Mouse (Mus musculus): Measurements from ENCODE around the gene Rcl1. TPM values are rescaled to one million over a fixed set of nuclear protein-coding genes. Genes with fewer than 3 reads are reported as not detected.

Gene Rcl1
- total RNA-seq, 2 experiments from 2014 or later, result 7.5 to 7.7 TPM

DNA sequence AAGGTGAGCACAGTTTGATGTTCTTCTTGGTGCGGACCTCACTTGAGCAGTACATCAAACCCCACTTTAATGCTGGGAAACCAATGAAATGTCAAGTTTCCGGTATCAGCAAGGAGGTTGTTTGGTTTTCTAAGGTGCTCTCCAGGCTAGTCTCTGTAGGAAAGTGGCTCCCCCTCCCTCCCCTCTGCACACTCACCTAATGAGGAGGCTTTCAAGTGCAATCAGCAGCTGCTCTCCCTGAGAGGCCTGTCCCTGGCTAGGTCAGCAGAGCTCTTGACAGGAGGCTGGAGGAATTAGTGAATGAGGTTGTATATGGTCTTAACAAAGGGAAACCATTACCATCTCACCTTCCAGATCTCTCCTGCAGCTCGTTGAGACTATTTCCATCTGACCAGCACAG lies 54.4 kb downstream of the Rcl1 start:
- no peak for DNase-seq

DNA sequence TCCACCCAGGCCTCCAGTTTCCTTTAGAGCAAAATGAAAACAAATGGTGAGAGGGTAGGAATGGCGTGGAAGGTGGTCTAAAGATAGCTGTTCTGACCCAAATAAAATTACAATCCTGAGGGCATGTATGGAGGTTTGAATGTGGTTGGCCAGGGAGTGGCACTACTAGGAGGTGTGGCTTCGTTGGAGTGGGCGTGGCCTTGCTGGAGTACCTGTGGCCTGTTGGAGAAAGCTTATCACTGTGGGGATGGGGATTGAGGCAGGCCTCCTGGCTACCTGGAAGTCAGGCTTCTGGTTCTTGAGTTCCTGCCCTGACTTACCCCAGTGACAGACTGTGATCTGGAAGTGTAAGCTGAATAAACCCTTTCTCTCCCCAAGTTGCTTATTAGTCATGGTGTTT lies 55.2 kb downstream of the Rcl1 start:
- DNase-seq, result no peak

DNA sequence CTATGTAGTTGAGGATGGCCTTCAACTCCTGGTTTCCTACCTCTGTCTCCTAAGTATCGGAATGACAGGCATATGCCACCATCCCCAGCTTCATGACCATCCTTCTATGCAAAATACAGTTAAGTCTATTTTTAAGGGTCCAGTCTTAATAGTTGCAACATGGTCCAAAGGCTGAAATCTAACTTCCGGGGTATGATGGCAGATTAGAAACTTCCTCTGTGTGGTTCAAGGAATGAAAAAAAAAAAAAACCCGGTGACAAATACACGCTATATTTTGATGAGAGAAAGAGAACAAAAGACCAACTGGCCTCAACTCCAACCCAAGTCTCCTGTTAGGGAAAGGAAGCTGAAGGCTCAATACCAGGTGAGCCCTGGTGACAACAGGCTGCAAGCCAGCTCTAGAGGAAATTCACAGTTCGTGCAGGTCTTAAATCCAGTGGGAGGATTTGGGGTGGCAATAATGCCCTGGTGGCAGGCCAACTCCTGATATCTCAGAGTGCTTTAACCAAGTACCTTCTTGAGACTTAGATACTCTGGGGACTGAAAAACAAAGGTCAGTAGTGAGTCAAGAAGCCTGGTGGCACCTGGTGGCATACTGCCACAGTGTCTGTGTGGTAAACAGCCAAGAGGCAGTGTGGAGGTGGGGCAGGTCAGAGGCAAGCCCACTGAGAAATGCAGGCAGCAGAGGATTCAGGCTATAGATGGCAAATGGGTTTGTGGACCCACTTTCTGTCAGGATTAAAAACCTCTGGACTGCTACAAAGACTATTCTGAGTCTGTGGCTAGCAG lies 56.7 kb downstream of the Rcl1 start:
- DNase-seq, result no peak

DNA sequence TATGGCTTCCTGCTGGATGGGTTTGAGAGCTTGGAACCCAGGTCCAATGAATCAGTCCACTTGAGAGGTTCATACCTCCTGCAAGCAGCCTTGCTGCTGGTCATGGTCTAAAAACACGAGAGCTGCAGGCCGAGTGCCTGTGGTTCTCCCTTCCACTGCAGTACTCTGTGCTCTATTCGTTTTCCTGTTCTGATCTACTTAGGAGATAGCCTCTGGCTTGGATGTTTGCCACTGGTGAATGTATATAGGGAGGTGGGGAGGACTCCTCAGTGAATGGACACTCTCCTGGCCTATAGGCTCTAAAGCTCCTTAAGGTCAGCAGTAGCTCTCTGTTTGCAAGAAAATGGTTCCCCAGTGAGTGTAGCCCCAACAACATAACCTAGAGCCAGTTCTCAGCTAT lies 57.3 kb downstream of the Rcl1 start:
- no peak for DNase-seq

DNA sequence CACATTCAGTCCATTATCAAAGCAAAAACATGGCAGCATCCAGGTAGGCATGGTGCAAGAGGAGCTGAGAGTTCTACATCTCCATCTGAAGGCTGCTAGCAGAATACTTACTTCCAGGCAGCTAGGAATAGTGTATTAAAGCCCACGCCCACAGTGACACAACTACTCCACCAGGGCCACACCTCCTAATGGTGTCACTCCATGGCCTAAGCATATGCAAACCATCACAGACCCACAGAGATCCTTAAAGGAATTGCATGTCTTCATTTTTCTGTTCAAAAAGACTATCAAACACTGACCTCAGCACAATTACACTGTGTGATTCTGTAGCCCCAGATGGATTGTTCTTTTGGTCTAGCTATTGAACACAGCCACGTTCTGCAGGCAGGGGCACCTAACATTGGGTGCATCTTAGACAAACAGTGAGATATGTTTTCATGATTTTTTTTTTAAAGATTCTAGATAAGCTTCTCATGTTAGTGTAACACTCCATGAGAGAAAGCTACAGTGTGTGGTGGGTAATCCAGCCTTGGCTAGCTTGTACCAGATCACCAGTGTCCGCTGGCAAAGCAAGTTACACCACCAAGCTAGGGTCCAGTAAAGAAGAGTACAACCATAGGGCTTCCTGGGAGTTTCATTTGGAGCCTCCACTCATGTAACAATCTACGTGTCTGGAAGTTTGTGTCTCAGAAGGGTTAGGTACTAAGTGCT lies 62.8 kb downstream of the Rcl1 start:
- no peak for DNase-seq

DNA sequence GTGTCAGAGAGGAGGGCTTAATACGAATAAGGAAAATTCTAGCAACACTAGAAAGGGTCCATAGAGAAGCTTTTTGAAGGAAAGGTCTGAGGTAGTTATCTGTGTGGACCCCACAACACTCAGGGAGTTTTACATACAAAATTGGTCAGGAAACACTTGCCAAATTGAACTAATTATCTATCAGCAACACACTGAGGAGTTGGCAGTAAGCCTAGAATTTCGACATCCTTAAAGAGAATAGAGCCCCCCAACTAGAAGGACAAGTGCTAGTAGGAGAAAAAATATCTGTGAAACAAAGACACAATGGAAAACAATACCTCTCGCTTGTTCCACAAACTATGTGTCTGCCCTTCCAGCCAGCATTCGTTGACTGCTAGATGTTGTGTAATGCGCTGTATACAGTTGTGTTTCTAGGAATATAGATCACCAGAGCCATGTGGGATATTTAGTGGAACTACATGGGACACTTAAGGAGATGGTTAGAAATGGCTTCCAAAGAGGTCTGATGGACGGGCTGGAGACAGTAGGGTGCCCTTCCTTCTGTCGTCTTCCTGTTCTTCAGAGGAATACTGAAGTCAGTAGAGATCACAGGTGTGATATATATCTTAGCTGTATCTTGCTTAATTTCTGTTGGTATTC lies 63.5 kb downstream of the Rcl1 start:
- no peak for DNase-seq

DNA sequence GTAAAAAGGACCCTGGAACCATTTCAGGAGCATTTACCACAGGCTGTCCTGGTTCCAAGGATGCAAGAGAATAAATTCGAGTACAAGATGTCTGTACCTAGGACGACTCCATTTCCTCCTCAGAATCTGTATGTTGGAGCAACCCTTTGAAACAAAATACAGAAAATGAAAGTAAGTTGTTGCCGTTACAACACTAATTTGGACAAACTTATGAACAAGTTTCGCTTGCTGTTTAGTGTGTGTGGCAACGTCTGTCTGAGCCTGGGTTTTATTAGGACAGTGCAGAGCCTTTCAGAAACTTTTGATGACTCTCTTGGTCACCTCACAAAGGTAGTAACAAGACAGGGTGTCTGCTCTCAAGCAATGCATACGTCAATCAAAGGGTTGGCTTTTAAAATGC lies 66.8 kb downstream of the Rcl1 start:
- no peak for DNase-seq

DNA sequence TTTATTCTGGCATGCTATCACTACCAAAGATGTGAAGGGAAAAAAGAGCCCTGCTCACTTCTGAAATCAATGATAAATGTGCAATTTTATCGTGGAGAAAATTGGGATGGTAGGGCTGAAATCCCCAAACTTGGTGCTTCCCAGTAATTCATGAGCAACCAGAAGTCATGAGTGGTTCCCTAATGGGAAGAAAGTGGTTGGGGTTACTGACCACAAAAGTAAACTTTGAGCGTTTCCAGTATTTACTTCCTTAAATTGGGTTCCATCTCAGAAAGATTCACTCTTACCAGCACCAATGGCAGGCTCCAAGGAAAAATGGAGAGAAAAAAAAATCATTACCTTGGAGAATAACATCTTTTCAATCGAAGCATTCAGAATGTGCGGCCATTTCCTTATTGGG lies 79.2 kb downstream of the Rcl1 start:
- no peak for DNase-seq

DNA sequence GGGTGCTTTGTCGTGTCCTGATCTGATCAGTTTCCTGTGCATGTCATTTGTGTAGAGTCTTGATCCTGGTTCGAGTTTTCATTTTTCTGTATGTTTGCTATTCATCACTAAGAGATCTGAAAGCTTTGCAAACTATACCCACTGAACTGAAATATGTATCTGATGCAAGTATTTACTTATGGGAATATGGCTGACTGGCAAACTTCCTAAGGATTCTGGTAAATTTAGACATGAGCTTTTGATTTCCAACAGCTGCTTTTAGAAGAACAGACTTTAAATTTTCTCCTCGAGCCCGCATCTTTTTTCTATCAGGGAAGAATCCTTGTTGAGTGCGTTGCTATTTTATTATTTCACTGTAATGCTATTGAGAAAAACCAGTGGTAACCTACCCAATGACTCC lies 81.0 kb downstream of the Rcl1 start:
- DNase-seq, result no peak

DNA sequence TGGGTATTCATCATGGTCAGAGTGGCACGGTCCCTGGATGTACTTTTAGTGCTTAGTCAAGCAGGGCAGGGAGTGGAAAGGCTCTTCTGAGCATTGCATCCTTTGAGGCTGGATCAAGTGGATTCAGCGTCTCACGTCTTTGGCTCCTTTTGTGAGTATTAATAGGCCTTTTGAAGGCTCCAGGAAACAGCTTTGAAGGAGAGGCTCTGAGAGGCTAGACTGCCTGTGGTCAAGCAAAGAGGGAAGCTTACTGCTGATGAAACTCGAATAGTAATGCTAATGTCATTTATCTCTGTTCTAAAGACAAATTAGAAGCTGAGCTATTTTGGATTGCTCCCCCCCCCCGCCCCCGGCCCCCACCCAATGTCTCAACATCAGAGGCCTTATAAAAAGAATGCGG lies 83.9 kb downstream of the Rcl1 start:
- DNase-seq, result no peak

DNA sequence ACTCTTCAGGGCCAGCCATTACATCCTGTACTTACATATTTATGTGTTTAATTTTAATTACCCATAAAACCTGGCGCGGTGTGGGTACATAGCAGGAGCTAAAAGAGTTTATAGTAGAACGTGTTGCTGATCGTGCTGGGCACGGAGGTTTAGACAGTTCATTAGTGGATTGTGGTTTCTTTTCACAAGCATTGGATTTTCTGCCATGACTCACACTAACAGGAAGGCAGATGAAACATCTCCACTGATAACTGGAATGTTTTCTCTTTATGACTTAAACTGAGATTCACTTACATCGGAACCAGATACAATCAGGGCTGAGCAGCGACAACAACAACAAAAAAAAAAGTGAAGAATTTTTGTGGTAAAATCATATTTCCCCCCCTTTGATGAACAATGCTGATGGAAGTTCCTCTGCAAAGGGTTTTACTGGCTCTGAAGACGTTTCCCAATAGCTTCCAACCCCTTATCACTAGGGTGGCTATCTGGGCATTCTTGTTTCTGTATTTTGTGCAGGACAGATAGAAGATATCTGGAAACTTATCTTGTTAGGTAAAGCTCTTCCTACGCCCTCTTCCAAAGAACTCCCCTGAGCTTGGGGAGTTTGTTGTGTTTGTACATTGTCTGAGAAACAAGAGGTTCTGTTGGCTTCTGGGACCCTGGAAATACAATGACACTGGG lies 84.5 kb downstream of the Rcl1 start:
- no peak for DNase-seq

DNA sequence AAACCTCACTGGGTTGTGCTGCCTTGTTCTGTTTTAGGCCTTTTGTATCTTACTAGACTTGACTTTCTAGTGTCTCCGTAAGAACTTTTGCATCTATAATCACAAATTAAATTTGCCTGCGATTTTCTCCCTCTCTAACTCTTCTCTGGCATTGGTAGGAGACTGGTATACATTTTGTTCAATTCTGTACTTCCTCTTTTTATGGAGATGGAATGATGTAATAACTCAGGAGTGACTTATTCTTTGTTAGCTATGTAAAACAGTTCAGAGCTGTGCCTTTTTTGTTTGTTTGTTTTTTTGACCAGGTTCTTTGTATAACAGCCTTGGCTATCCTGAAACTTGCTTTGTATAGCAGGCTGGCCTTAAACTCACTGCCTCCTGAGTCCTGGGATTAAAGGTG lies 87.7 kb downstream of the Rcl1 start:
- DNase-seq, result no peak

Small RNA genes lying within 50 kb of the gene (microRNA-seq; reads per million reads assigned to microRNA genes)
- gene Mir101b, result 321 to 341 reads per million in 2 experiments

Other genes with a start within 250 kb of the Rcl1 start
- 1 to 10 TPM; 6.6 to 7.0 TPM for gene Plpp6, start 137.4 kb upstream of the Rcl1 start, total RNA-seq (2021)
- 10 to 100 TPM; 16.1 to 19.5 TPM for gene 4430402I18Rik, start 133.6 kb upstream of the Rcl1 start, total RNA-seq (2021)
- 10 to 100 TPM; 61.7 to 67.8 TPM for gene Cdc37l1, start 111.0 kb upstream of the Rcl1 start, total RNA-seq (2021)
- 10 to 100 TPM; 73.8 to 77.5 TPM for gene Ak3, start 53.4 kb upstream of the Rcl1 start, total RNA-seq (2021)
- 10 to 100 TPM; 17.8 to 18.0 TPM for gene Jak2, start 150.5 kb downstream of the Rcl1 start, total RNA-seq (2021)
- under 1 TPM; 0.41 to 0.81 TPM for gene Insl6, start 224.0 kb downstream of the Rcl1 start, total RNA-seq (2021)
- gene Rln1, start 233.3 kb downstream of the Rcl1 start, total RNA-seq (2021), result under 1 TPM in 1 of 2 experiments, not detected in 1; 0.50 TPM

Data from heart, postnatal 4 days (tissue).